Mouse (Mus musculus): ENCODE results near the gene Xpot.
A peak's percentile ranks its signal among the peaks of the same experiment; 100 is the strongest.

The Xpot gene

GRCm38 (mm10) chr10:121626186-121626882 lies at the start of gene Xpot:
Xpot (minus strand) TSS chr10:121626332.
- DNase-seq = peak; percentile 99 to 100

GRCm38 (mm10) chr10:121669103-121669502 lies 43.0 kb upstream of the Xpot start:
- DNase-seq = no peak

DNA sequence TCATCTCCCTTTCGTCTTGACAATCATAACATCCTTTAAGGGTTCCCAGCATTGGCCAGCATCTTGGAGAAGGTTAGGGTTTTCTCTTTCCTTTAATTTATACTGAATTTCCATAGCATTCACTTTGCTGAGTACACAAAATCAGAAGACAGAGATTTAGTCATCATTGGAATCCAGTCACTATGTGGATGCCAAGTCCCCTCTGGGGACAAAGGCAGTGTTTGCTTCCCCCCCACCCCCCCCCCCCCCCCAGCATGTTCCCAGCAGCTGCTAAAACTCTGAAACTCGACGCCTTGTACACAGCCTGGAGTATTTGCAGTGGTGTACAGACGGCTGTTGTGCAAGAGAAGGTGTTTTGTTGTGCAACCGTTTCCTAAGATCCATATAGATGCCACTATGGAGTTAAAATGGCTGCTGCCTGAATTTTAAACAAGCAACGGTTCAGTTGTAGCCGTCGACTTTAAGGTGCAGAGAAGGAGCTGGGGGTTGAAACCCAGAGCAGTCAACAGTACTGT lies 39.6 kb upstream of the Xpot start:
- DNase-seq = no peak

DNA sequence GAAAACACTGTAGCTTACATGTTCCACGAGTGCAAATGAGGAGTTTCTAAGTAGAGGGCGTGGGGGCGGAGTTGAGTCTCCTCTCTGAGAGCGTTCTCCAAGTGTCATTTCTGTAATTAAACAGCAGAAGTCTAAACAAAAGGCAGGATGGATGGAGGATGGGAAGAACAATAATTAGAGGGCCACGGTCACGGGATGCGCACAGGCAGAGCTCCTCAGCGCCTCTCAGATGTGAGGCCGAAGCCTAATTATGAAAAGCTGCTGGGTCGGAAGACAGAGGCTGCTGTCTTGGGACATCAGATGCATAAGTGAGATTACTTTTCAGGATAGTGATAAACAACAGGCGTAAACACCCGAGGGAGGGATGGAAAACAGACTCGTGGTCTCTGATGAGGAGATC lies 37.5 kb upstream of the Xpot start:
- peak in 1 of 2 experiments; percentile 18 for DNase-seq

DNA sequence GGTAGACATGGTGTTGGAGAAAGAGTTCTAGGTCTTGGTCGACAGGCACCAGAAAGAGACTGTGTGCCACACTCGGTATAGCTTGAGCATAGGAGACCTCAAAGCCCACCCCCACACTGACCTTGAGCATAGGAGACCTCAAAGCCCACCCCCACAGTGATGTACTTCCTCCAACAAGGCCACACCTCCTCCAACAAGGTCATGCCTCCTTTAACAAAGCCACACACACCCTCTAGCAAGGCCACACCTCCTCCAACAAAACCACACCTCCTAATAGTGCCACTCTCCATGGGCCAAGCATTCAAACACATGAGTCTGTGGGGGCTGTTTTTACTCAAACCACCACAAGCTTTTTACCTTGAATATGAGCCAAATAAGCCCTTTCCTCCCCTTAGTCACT lies 36.6 kb upstream of the Xpot start:
- DNase-seq = no peak

DNA sequence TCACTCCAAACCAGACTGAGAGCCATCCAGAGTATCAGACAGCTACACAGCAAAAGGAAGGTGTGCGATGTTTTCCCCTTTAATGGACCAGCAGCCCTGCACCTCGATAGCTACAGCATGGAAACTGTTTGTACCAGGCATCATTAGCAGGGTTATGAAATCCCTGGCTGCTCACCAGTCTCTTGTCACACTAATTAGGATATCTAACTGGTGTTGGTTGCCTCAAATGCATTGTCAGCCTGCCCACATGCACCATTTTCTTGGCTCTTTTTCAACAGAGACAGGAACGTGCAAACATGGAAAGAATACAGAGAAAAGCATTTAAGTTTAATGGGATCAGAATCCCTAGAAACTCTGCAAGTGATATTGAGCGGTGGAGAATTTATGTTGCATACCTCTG lies 29.8 kb upstream of the Xpot start:
- no peak for DNase-seq

DNA sequence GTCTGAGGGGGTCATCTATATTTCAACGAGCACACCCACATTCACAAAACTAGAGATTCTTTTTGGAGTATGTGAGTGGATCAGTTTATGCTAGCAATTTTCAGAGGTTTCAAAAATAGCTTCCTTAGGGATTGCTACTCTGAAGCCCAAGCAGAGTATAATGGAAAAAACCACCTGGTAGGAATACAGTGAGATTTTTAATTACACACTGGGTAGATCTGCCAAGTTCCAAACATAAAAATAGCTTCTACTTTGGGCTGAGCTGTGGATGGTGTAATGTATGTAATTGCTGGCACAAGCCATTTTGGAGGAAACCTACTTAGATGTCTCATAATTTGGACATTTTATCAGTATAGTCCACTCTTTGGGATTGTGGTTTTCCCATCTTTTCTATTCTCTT lies 26.9 kb upstream of the Xpot start:
- DNase-seq = no peak

DNA sequence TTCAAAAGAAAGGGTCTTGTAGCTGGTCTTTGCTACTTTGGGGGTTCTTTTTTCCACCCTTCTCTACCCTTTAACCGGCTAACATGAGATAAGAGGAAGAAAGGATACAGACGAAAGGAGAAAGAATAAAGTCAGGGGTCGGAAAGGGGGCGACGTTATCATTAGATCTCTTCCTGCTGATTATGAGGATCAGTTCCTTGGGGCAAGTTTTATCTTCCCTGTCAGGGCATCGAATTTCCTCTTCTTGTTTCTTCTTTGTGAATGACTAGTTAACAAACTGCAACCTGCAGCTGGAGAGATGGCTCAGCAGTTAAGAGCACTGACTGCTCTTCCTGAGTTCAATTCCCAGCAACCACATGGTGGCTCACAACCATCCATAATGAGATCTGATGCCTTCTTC lies 20.2 kb upstream of the Xpot start:
- no peak for DNase-seq

DNA sequence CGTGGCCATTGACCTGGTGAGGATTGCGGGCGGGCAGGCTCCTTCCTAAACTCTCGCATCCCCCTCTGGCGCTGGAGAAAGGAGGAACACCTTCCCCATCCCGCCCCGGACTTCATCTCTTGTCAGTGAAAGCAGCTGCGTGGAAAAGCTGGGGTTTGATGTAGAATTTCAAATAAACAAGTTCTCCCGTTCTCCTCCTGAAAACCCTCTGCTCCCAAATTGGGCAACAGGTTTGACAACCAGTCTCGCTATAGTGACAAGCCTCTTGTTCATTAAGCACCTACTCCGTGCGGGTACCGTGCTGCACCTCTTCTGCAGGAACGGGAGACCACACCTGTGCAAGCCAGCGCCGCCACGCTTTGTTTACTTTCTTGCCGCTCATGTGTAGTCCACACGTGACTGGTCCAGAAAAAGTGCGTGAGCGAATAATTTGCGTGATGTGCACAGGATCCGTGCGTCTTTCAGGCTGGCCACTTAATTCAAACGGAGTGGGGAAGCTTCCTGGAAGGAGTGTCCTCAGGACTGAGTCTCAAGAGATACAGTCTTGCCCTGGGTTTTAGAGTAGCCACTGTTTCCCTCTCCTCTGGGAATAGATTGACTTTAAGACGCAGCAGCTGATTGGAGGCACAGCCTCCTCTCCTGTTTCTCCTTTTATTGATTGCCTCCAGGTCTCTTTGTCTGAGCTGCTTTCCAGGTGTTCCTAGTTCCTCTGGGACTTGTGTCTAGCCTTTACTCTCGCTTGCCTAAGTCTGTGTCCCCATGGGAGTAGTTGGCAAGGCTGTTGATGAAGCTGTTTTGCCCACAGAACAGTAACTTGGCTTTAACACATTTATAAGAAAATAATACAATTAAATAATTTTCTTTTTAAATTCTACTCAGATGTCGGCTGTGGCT lies 16.2 kb upstream of the Xpot start:
- no peak for DNase-seq

- peak; percentile 21 to 31 for DNase-seq
These were observed 15.3 kb upstream of the Xpot start, which contains the start of gene D930020B18Rik for GRCm38 (mm10) chr10:121641272-121642053. D930020B18Rik (plus strand) TSS chr10:121641588.

GRCm38 (mm10) chr10:121640944-121641271 lies 14.8 kb upstream of the Xpot start:
- no peak for DNase-seq

- peak; percentile 38 to 40 for DNase-seq
These were observed 14.2 kb upstream of the Xpot start for GRCm38 (mm10) chr10:121640150-121640930.

GRCm38 (mm10) chr10:121639573-121639972 lies 13.4 kb upstream of the Xpot start:
- no peak for DNase-seq

GRCm38 (mm10) chr10:121636276-121636675 lies 10.1 kb upstream of the Xpot start:
- DNase-seq = no peak

DNA sequence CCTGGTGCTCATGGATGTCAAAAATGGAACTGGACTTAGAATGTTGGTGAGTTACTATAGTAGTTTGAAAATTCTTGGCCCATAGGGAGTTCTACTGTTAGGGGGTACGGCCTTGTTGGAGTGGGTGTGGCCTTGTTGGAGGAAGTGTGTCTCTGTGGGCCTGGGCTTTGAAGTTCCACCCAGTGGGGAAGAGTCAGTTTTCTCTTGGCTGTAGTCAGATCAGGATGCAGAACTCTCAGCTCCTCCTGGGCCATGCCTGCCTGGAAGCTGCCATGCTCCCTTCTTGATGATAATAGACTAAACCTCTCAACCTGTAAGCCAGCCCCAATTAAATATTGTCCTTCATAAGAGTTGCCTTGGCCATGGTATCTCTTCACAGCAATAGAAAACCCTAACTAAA lies 8.0 kb upstream of the Xpot start:
- DNase-seq = no peak

- no peak for DNase-seq
These were observed 2.5 kb upstream of the Xpot start for GRCm38 (mm10) chr10:121628561-121629040.

- no peak for DNase-seq
These were observed 1.2 kb upstream of the Xpot start for GRCm38 (mm10) chr10:121627216-121627852.

DNA sequence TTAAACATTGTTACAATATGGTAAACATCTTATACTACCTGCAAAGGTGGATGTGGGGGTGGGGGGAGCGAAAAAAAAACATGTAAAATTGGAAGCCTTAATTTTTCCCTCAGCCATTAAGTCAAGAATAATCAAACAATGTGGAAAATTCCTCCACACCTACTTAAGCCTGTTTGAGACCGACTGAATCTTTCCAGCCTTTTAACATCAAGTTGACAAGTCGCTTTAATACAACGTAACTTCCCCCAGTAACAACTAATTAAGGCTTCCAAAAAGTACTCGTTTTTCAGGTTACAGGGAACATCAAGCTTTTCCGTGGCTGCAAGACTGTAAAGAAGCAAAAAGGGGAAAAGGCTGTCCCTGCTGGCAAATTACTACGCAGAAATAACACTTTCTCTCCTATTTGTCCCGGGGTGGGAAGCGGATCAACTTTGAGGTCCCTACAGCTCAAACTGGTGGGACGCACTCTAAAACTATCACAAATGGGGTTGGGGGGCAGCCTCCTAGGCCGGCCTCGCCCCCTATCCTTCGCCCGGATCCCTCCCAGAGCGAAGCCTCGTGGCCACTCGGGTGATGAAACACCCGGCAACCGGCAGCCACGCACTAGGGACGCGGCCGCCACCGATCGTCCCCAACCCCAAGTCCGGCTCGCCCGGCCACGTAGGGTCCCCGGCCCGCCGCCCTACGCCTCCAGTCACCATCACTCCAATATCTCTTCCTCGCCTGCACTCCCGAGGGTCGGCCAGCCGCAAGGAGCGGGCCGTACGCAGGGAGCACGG lies 536 bp downstream of the Xpot start:
- no peak for DNase-seq

DNA sequence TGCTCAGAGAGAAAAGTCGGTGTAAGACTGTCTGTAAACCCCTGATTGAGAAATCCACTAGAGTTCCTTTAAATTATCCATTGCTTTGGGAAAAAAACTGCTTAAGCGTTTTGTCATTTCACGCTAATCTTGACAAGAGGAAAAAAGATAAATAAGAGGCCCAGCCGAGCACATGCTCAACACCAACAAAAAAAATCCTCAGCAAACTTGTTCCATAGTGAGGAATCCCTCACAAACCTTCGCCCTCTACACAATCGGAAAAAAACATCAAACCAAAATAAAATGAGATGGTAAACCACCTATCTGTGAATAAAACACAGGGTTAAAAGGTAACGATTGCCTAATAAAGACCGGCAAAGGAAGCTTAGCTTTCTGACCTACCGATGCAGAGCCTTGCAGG lies 1.1 kb downstream of the Xpot start:
- DNase-seq = no peak

DNA sequence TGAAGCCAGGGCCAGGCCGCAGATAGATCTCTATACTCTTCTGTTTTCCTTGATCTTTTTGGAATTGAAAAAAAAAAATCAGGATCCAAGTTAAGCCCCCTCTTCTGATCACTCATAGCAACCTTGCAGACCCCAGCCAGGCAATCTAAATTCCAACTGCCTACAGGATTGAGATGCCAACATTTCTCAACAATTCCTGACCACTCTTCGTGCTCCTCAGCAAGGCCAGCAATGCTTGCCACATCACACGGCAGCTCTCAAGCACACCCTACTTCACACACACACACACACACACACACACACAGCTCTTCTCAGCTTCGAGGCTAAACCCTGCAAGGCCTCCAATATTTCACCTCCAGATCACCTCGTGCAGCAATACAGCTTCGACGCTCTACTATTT lies 2.5 kb downstream of the Xpot start:
- no peak for DNase-seq

DNA sequence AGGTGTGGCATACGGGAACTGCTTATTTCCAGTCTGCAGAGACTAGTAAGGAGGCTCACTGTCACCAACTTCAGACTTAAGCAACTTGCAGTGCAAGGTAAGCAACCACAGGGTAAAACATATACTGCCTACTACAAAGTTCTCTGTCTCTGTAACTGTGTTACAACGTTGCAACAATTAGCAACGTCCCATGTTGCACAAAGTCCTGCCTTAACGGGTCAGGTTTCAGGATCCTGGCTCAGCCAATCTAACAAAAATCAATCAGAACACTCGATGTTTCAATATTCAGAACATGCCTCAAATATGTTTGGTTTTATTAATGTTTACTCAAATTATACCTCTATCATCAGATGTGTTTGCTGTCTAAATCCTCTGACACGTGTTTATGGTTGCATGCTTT lies 3.7 kb downstream of the Xpot start:
- no peak for DNase-seq
